Mouse (Mus musculus) stomach, postnatal 0 days (tissue): ENCODE measurements at regions not wholly inside any gene's neighbourhood (a gene's known extent, or its start where the extent isn't known, plus 50 kb on each side); places are given as distances from the start of the nearest gene placed in this dataset.

Source experiments
- CTCF ChIP-seq: IDR thresholded peaks from 2 replicates; pipeline ENCODE4 v1.5.1; 2016; ENCODE audit warnings: antibody characterized with exemption, low read depth, mild to moderate bottlenecking, moderate library complexity
- EP300 ChIP-seq: optimal IDR thresholded peaks from 2 replicates; pipeline ENCODE3; 2016; ENCODE audit warnings: antibody characterized with exemption

- no peak for TF ChIP-seq CTCF
- no peak for TF ChIP-seq EP300
These were observed 296.5 kb downstream of the Icos start for GRCm38 (mm10) chr1:61274244-61274643.
